Mouse (Mus musculus): ENCODE data around the gene Kpnb1. TPM values are rescaled to one million over a fixed set of nuclear protein-coding genes. Genes with fewer than 3 reads are reported as not detected.

Kpnb1 gene
- polyA plus RNA-seq, 1 experiment from 2014 or later = 84.4 TPM

GRCm38 (mm10) chr11:97130318-97130717, 57.4 kb downstream of the Kpnb1 start:
- WGBS = 75% methylated on average over 7 of the region's 7 CpGs
- no peak for ATAC-seq (replicated peaks; ENCODE audit: low FRiP score)
- Histone ChIP-seq H3K9ac (ENCODE audit: low read depth, low read length) (no peak overlapping the region), H3K27me3 (replicated peaks; ENCODE audit: control insufficient read depth, insufficient read depth, low read length) (peaks cover 22% of the 10 kb centered on the region), H3K9me3 (ENCODE audit: control insufficient read depth, low read length) (no peaks in the 10 kb centered on the region), H3K4me3 (ENCODE audit: low read depth, low read length) (no peak overlapping the region), H3K4me1 (replicated peaks; ENCODE audit: control insufficient read depth, insufficient read depth, low read length) (peaks cover 5% of the 10 kb centered on the region; the same call in 1 of the 2 replicates), H3K36me3 (ENCODE audit: control insufficient read depth, insufficient read depth, low read length) (no peaks in the 10 kb centered on the region), H3K27ac (ENCODE audit: low read depth, low read length) (no peak overlapping the region), H3K4me2 (no peak overlapping the region)
- DNase-seq (ENCODE audit: low spot score) = no peak

GRCm38 (mm10) chr11:97128956-97129355, 58.7 kb downstream of the Kpnb1 start:
- H3K27ac ChIP-seq (ENCODE audit: low read depth, low read length) = no peak overlapping the region
- DNase-seq (ENCODE audit: low spot score) (no peak), ATAC-seq (replicated peaks; ENCODE audit: low FRiP score) (no peak)
- WGBS = 44% methylated on average over 3 of the region's 3 CpGs
- peaks cover 5% of the 10 kb centered on the region; the same call in 1 of the 2 replicates for H3K4me1 ChIP-seq (replicated peaks; ENCODE audit: control insufficient read depth, insufficient read depth, low read length)
- H3K9me3 ChIP-seq (ENCODE audit: control insufficient read depth, low read length) = no peaks in the 10 kb centered on the region
- H3K27me3 ChIP-seq (replicated peaks; ENCODE audit: control insufficient read depth, insufficient read depth, low read length) = peaks cover 20% of the 10 kb centered on the region
- no peak overlapping the region for H3K9ac ChIP-seq (ENCODE audit: low read depth, low read length)
- H3K36me3 ChIP-seq (ENCODE audit: control insufficient read depth, insufficient read depth, low read length) = no peaks in the 10 kb centered on the region
- H3K4me3 ChIP-seq (ENCODE audit: low read depth, low read length) = no peak overlapping the region
- no peak overlapping the region for H3K4me2 ChIP-seq

GRCm38 (mm10) chr11:97127470-97128223, 60.0 kb downstream of the Kpnb1 start:
- Histone ChIP-seq H3K4me1 (replicated peaks; ENCODE audit: control insufficient read depth, insufficient read depth, low read length) (peaks cover 9% of the 10 kb centered on the region; the same call in 1 of the 2 replicates), H3K9me3 (ENCODE audit: control insufficient read depth, low read length) (no peaks in the 10 kb centered on the region), H3K36me3 (ENCODE audit: control insufficient read depth, insufficient read depth, low read length) (no peaks in the 10 kb centered on the region), H3K27me3 (replicated peaks; ENCODE audit: control insufficient read depth, insufficient read depth, low read length) (peaks cover 12% of the 10 kb centered on the region; the same call in 1 of the 2 replicates), H3K4me2 (peak overlapping the region; percentile 91), H3K4me3 (ENCODE audit: low read depth, low read length) (peak overlapping the region; percentile 58), H3K9ac (ENCODE audit: low read depth, low read length) (peak overlapping the region; percentile 61), H3K27ac (ENCODE audit: low read depth, low read length) (no peak overlapping the region)
- DNase-seq (ENCODE audit: low spot score) (no peak), ATAC-seq (replicated peaks; ENCODE audit: low FRiP score) (no peak)
- 22% methylated on average over 19 of the region's 19 CpGs for WGBS

GRCm38 (mm10) chr11:97126645-97127468, 60.8 kb downstream of the Kpnb1 start:
- H3K4me3 ChIP-seq (ENCODE audit: low read depth, low read length) = peak overlapping the region; percentile 58
- peak; percentile 69 for DNase-seq (ENCODE audit: low spot score)
- H3K9me3 ChIP-seq (ENCODE audit: control insufficient read depth, low read length) = no peaks in the 10 kb centered on the region
- no peaks in the 10 kb centered on the region for H3K36me3 ChIP-seq (ENCODE audit: control insufficient read depth, insufficient read depth, low read length)
- H3K9ac ChIP-seq (ENCODE audit: low read depth, low read length) = peak overlapping the region; percentile 61
- ATAC-seq (replicated peaks; ENCODE audit: low FRiP score) = peak; percentile 82
- H3K27ac ChIP-seq (ENCODE audit: low read depth, low read length) = no peak overlapping the region
- peaks cover 10% of the 10 kb centered on the region; the same call in 1 of the 2 replicates for H3K27me3 ChIP-seq (replicated peaks; ENCODE audit: control insufficient read depth, insufficient read depth, low read length)
- WGBS = 3% methylated on average over 32 of the region's 32 CpGs
- H3K4me1 ChIP-seq (replicated peaks; ENCODE audit: control insufficient read depth, insufficient read depth, low read length) = peaks cover 9% of the 10 kb centered on the region; the same call in 1 of the 2 replicates
- peak overlapping the region; percentile 91 for H3K4me2 ChIP-seq

- H3K9ac ChIP-seq (ENCODE audit: low read depth, low read length) = no peak overlapping the region
- peaks cover 18% of the 10 kb centered on the region for H3K4me1 ChIP-seq (replicated peaks; ENCODE audit: control insufficient read depth, insufficient read depth, low read length)
- no peak overlapping the region for H3K4me2 ChIP-seq
- H3K27ac ChIP-seq (ENCODE audit: low read depth, low read length) = no peak overlapping the region
- H3K36me3 ChIP-seq (ENCODE audit: control insufficient read depth, insufficient read depth, low read length) = no peaks in the 10 kb centered on the region
- no peak overlapping the region for H3K4me3 ChIP-seq (ENCODE audit: low read depth, low read length)
- no peak for ATAC-seq (replicated peaks; ENCODE audit: low FRiP score)
- no peak for DNase-seq (ENCODE audit: low spot score)
- H3K27me3 ChIP-seq (replicated peaks; ENCODE audit: control insufficient read depth, insufficient read depth, low read length) = peaks cover 17% of the 10 kb centered on the region
- WGBS = 61% methylated on average over 10 of the region's 10 CpGs
- H3K9me3 ChIP-seq (ENCODE audit: control insufficient read depth, low read length) = no peaks in the 10 kb centered on the region
Measured at GRCm38 (mm10) chr11:97124266-97125036, 63.2 kb downstream of the Kpnb1 start.

GRCm38 (mm10) chr11:97123282-97123890, 64.3 kb downstream of the Kpnb1 start:
- peak overlapping the region; percentile 36 for H3K4me2 ChIP-seq
- peaks cover 28% of the 10 kb centered on the region for H3K27me3 ChIP-seq (replicated peaks; ENCODE audit: control insufficient read depth, insufficient read depth, low read length)
- H3K9me3 ChIP-seq (ENCODE audit: control insufficient read depth, low read length) = no peaks in the 10 kb centered on the region
- no peak for ATAC-seq (replicated peaks; ENCODE audit: low FRiP score)
- no peak for DNase-seq (ENCODE audit: low spot score)
- H3K4me1 ChIP-seq (replicated peaks; ENCODE audit: control insufficient read depth, insufficient read depth, low read length) = peaks cover 18% of the 10 kb centered on the region
- H3K9ac ChIP-seq (ENCODE audit: low read depth, low read length) = no peak overlapping the region
- 10% methylated on average over 11 of the region's 11 CpGs for WGBS
- H3K27ac ChIP-seq (ENCODE audit: low read depth, low read length) = no peak overlapping the region
- H3K4me3 ChIP-seq (ENCODE audit: low read depth, low read length) = no peak overlapping the region
- no peaks in the 10 kb centered on the region for H3K36me3 ChIP-seq (ENCODE audit: control insufficient read depth, insufficient read depth, low read length)

- ATAC-seq (replicated peaks; ENCODE audit: low FRiP score) (no peak), DNase-seq (ENCODE audit: low spot score) (no peak)
- Histone ChIP-seq H3K27me3 (replicated peaks; ENCODE audit: control insufficient read depth, insufficient read depth, low read length) (peaks cover 51% of the 10 kb centered on the region), H3K9ac (ENCODE audit: low read depth, low read length) (no peak overlapping the region; the same call in 1 of the 2 replicates), H3K9me3 (ENCODE audit: control insufficient read depth, low read length) (no peaks in the 10 kb centered on the region), H3K4me3 (ENCODE audit: low read depth, low read length) (no peak overlapping the region), H3K36me3 (ENCODE audit: control insufficient read depth, insufficient read depth, low read length) (no peaks in the 10 kb centered on the region), H3K27ac (ENCODE audit: low read depth, low read length) (no peak overlapping the region), H3K4me1 (replicated peaks; ENCODE audit: control insufficient read depth, insufficient read depth, low read length) (peaks cover 13% of the 10 kb centered on the region), H3K4me2 (no peak overlapping the region)
- WGBS = 44% methylated on average over 3 of the region's 3 CpGs
Measured at GRCm38 (mm10) chr11:97120641-97121040, 67.0 kb downstream of the Kpnb1 start.

- no peak overlapping the region for H3K4me3 ChIP-seq (ENCODE audit: low read depth, low read length)
- DNase-seq (ENCODE audit: low spot score) (no peak), ATAC-seq (replicated peaks; ENCODE audit: low FRiP score) (no peak)
- H3K4me1 ChIP-seq (replicated peaks; ENCODE audit: control insufficient read depth, insufficient read depth, low read length) = peaks cover 13% of the 10 kb centered on the region
- H3K9me3 ChIP-seq (ENCODE audit: control insufficient read depth, low read length) = no peaks in the 10 kb centered on the region
- H3K9ac ChIP-seq (ENCODE audit: low read depth, low read length) = no peak overlapping the region
- WGBS = 54% methylated on average over 10 of the region's 10 CpGs
- H3K27me3 ChIP-seq (replicated peaks; ENCODE audit: control insufficient read depth, insufficient read depth, low read length) = peaks cover 56% of the 10 kb centered on the region
- H3K4me2 ChIP-seq = no peak overlapping the region
- H3K36me3 ChIP-seq (ENCODE audit: control insufficient read depth, insufficient read depth, low read length) = no peaks in the 10 kb centered on the region
- H3K27ac ChIP-seq (ENCODE audit: low read depth, low read length) = no peak overlapping the region
Measured at GRCm38 (mm10) chr11:97120221-97120620, 67.5 kb downstream of the Kpnb1 start.
